Mouse (Mus musculus) kidney, adult 2 months (tissue): ENCODE measurements at regions not wholly inside any gene's neighbourhood (a gene's known extent, or its start where the extent isn't known, plus 50 kb on each side); places are given as distances from the start of the nearest gene placed in this dataset.

Experiments used
- DNase-seq: peaks from one replicate; pipeline ENCODE4 v3.0.0; 2021
- H3K27ac ChIP-seq: fragments of 200-500 bp; 2 replicates; pipeline ENCODE4 v1.5.1; 2012; ENCODE audit warnings: low read depth, low read length, control low read depth, inconsistent platforms; ENCODE audit not compliant: insufficient read depth
- H3K27me3 ChIP-seq: fragments of 200-500 bp; replicated peaks from 2 replicates; pipeline ENCODE4 v1.6.1; 2012; ENCODE audit warnings: mild to moderate bottlenecking, moderate library complexity, low read length, inconsistent platforms; ENCODE audit not compliant: control insufficient read depth, insufficient read depth
- H3K36me3 ChIP-seq: fragments of 200-500 bp; 2 replicates; pipeline ENCODE4 v1.6.1; 2012; ENCODE audit warnings: mild to moderate bottlenecking, moderate library complexity, low read length, inconsistent platforms; ENCODE audit not compliant: control insufficient read depth, insufficient read depth
- H3K4me1 ChIP-seq: fragments of 200-500 bp; 2 replicates; pipeline ENCODE4 v1.6.1; 2011; ENCODE audit warnings: low read length; ENCODE audit not compliant: control insufficient read depth, insufficient read depth
- H3K4me3 ChIP-seq: fragments of 200-500 bp; 2 replicates; pipeline ENCODE4 v1.5.1; 2011; ENCODE audit warnings: mild to moderate bottlenecking, low read depth, low read length, control low read depth; ENCODE audit not compliant: insufficient read depth
- CTCF ChIP-seq: fragments of 200-500 bp; conservative IDR thresholded peaks from 2 replicates; pipeline ENCODE4 v1.5.1; 2011; ENCODE audit warnings: low read depth, mild to moderate bottlenecking, control low read depth, low read length, moderate library complexity, mixed read lengths; ENCODE audit not compliant: insufficient read depth, insufficient read length
- POLR2A ChIP-seq: fragments of 200-500 bp; IDR thresholded peaks from one replicate; pipeline ENCODE4 v1.6.1; 2011; ENCODE audit warnings: low read depth, low read length, control low read depth
- WGBS: fragments of 180-500 bp; shearing (Covaris S2); methylation state at CpG from one replicate; pipeline ENCODE4 v1.1.7; 2018; 5-methylcytosine and 5-hydroxymethylcytosine counted together

DNA sequence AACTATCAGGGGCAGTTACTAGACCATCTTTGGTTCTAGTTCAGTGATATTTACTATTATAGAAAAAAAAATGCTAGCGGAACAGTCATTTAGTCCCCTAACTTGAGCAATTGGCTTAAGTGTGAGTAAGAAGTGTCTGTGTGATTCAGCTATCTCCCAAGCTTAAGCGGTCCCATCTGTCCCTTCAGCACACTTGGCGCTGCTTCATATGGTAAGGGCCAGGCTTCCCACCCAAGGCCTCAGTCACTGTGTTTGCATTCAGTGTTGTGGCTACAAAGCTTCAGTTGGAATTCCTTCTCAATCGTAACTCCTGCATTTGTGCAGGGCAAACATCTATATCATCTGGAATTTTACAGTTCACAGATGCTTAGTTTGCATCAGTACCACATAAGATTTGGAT lies 232.0 kb downstream of the Trib2 start:
- no peaks in the 10 kb centered on the region for H3K4me1 ChIP-seq
- H3K36me3 ChIP-seq, result no peaks in the 10 kb centered on the region
- H3K27ac ChIP-seq, result no peak overlapping the region
- no peaks in the 10 kb centered on the region for H3K27me3 ChIP-seq
- WGBS, result 92% methylated on average over 4 of the region's 4 CpGs
- DNase-seq, result no peak
- H3K4me3 ChIP-seq, result no peak overlapping the region
- TF ChIP-seq CTCF (no peak), POLR2A (no peak)

- H3K27ac ChIP-seq, result no peak overlapping the region
- no peak for DNase-seq
- no peaks in the 10 kb centered on the region for H3K36me3 ChIP-seq
- WGBS, result 47% methylated on average over 4 of the region's 4 CpGs
- no peaks in the 10 kb centered on the region for H3K4me1 ChIP-seq
- H3K4me3 ChIP-seq, result no peak overlapping the region
- H3K27me3 ChIP-seq, result no peaks in the 10 kb centered on the region
- TF ChIP-seq CTCF (no peak), POLR2A (no peak)
Measured at GRCm38 (mm10) chr12:15566785-15567109, 250.0 kb downstream of the Trib2 start.

DNA sequence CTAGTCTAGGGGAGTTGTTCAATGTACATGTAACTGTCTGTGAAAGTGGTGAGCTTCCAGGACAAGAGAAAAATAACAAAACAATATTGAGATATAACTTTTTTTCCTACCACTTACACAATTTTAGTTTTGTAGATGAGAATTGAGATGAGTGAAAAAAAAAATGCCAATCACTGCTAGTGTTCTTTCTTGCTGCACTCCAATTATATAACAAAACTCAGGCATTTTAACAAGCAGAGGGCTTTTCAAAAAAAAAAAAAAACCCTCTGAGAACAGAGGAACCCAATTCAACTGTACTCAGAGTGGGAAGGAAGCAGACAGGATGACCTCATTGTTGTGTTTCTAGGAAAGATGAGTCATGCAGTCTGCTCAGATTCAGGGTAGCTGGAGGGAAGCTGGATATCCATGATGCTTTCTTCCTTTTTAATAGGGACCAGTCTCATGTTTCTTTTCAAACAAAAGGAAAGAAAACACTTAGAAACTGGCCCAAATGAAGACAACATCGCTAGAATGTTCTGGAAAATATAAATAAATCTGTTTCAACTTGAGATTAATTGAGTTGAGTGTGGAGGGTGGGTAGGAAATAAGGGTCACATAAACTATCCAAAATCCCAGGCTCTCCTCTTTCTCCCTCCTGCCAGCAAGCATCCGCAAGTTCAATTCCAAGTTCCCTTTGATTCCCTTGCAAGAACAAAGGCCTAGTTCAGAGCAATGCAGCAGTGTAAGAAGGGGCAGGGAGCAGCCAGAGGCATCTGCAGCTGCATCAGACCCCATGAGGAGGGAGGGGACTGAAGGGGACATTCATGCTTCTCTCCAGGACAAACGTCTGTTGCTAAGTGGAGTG lies 250.6 kb downstream of the Trib2 start:
- 33% methylated on average over 3 of the region's 3 CpGs for WGBS
- Histone ChIP-seq H3K27ac (no peak overlapping the region), H3K4me3 (no peak overlapping the region), H3K4me1 (no peaks in the 10 kb centered on the region), H3K27me3 (no peaks in the 10 kb centered on the region), H3K36me3 (no peaks in the 10 kb centered on the region)
- peak; percentile 14 for DNase-seq
- TF ChIP-seq POLR2A, result no peak
- TF ChIP-seq CTCF, result no peak

DNA sequence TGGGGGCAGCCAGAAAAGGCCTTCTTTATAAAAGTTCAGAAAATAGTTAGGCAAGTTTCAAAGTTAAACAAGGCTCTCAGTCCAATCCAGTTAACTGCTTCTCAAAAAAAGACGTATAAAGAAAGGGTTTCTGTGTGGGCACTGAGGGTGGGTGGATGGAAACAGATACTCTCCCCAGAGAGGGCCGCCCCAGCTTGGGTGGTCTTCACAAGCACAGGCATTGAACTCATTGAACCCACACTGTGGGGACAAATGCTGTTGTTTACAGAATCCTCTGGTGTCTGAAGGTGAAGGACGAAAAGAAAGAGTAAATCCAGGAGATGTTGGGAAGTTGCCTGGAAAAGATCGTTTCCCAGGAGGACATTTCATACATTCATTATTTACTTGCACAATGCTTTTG lies 253.9 kb downstream of the Trib2 start:
- 53% methylated on average over 4 of the region's 4 CpGs for WGBS

DNA sequence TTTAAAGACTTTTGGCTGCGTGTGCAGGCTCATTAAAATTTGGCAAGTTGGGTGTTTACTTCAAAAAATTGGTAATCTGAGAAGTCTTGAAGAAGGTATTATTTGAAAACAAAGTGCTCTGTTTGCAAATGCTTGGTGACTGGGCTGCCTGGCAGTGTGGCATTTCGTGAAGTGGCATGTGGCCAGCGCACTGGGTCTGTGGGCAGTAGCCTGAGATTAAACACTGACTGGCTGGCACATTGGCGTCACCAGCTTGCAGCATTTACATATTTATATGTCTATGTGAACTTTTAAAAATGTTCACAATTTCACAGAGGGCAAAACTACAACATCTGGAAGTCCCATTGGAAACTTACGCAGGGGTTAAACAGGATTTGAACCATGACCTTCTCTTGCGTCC lies 261.3 kb downstream of the Trib2 start:
- no peak for DNase-seq
- WGBS, result 83% methylated on average over 6 of the region's 6 CpGs

More for the DNA sequence above, 253.9 kb downstream of the Trib2 start:
- H3K4me1 ChIP-seq, result no peaks in the 10 kb centered on the region
- H3K27ac ChIP-seq, result no peak overlapping the region
- TF ChIP-seq CTCF, result no peak
- no peak for TF ChIP-seq POLR2A
- no peaks in the 10 kb centered on the region for H3K27me3 ChIP-seq
- no peak for DNase-seq
- H3K4me3 ChIP-seq, result no peak overlapping the region
- H3K36me3 ChIP-seq, result no peaks in the 10 kb centered on the region

DNA sequence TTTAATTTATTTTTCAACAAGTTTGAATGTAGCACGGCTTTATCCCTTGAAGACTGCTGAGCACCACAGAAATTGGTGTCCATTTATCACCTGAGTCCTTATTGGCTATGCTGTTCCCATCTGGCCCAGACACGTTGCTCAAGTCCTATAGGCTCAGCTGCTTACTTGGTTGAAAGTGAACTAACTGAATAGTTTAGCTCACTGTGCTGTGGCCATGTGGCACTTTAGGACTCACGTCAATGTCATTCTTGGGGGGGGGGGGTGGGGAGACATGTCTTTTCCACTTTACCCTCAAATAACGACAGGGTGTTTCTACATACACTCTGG lies 263.1 kb downstream of the Trib2 start:
- Histone ChIP-seq H3K27me3 (no peaks in the 10 kb centered on the region), H3K36me3 (no peaks in the 10 kb centered on the region), H3K27ac (no peak overlapping the region), H3K4me3 (no peak overlapping the region), H3K4me1 (no peaks in the 10 kb centered on the region)
- TF ChIP-seq POLR2A (no peak), CTCF (no peak)
- DNase-seq, result no peak
- 63% methylated on average over 4 of the region's 4 CpGs for WGBS

More for the DNA sequence above, 261.3 kb downstream of the Trib2 start:
- no peaks in the 10 kb centered on the region for H3K36me3 ChIP-seq
- no peak overlapping the region for H3K27ac ChIP-seq
- no peaks in the 10 kb centered on the region for H3K27me3 ChIP-seq
- TF ChIP-seq POLR2A (no peak), CTCF (no peak)
- H3K4me3 ChIP-seq, result no peak overlapping the region
- H3K4me1 ChIP-seq, result no peaks in the 10 kb centered on the region

- no peak overlapping the region for H3K4me3 ChIP-seq
- H3K27me3 ChIP-seq, result no peaks in the 10 kb centered on the region
- no peaks in the 10 kb centered on the region for H3K4me1 ChIP-seq
- H3K36me3 ChIP-seq, result no peaks in the 10 kb centered on the region
- H3K27ac ChIP-seq, result no peak overlapping the region
- DNase-seq, result no peak
- WGBS, result 58% methylated on average over 6 of the region's 6 CpGs
- TF ChIP-seq POLR2A, result no peak
- TF ChIP-seq CTCF, result no peak
Measured at GRCm38 (mm10) chr12:15552979-15553680, 263.6 kb downstream of the Trib2 start.
